Mouse (Mus musculus) myocyte (in vitro differentiated cells): ENCODE measurements at regions not wholly inside any gene's neighbourhood (a gene's known extent, or its start where the extent isn't known, plus 50 kb on each side); places are given as distances from the start of the nearest gene placed in this dataset.

Experiments
- E2F4 ChIP-seq: IDR thresholded peaks from one replicate; pipeline ENCODE4 v1.6.1; 2011; ENCODE audit warnings: mild to moderate bottlenecking, control low read depth, moderate library complexity; ENCODE audit not compliant: insufficient read depth
- MYOD1 ChIP-seq, 3 experiments: IDR thresholded peaks; one replicate each; pipeline ENCODE4 v1.6.1; 2011; ENCODE audit warnings: control low read depth in 2 of 3, low read depth in 2 of 3, mild to moderate bottlenecking in 2 of 3, moderate library complexity in 1 of 3; ENCODE audit not compliant: insufficient read length in 2 of 3, control insufficient read depth in 1 of 3
- MYOG ChIP-seq, 3 experiments: IDR thresholded peaks; one replicate each; pipeline ENCODE4 v1.6.1; 2011; ENCODE audit warnings: control low read depth in 2 of 3, low read depth in 2 of 3, mild to moderate bottlenecking in 2 of 3; ENCODE audit not compliant: insufficient read length in 2 of 3, control insufficient read depth in 1 of 3, insufficient read depth in 1 of 3
- POLR2A ChIP-seq: IDR thresholded peaks from one replicate; pipeline ENCODE4 v1.6.1; 2011; ENCODE audit warnings: low read depth, mild to moderate bottlenecking, control low read depth, moderate library complexity; ENCODE audit not compliant: insufficient read length
- REST ChIP-seq: IDR thresholded peaks from one replicate; pipeline ENCODE4 v1.6.1; 2011; ENCODE audit warnings: mild to moderate bottlenecking, control low read depth, moderate library complexity; ENCODE audit not compliant: insufficient read depth, insufficient read length
- TCF12 ChIP-seq: IDR thresholded peaks from one replicate; pipeline ENCODE4 v1.6.1; 2011; ENCODE audit warnings: mild to moderate bottlenecking, control low read depth; ENCODE audit not compliant: poor library complexity, insufficient read depth, severe bottlenecking

- TF ChIP-seq REST, result no peak
- no peak for TF ChIP-seq TCF12
- no peak for TF ChIP-seq E2F4
- no peak for TF ChIP-seq MYOG (IDR thresholded peaks at IDR 0.05; ENCODE audit: control insufficient read depth in 1 of 3, insufficient read depth in 1 of 3, insufficient read length in 2 of 3, low read depth in 2 of 3)
- no peak for TF ChIP-seq POLR2A
- no peak for TF ChIP-seq MYOD1 (IDR thresholded peaks at IDR 0.05; ENCODE audit: control insufficient read depth in 1 of 3, insufficient read length in 2 of 3, low read depth in 2 of 3)
Observed at GRCm38 (mm10) chr15:49065875-49066274, 4818.8 kb upstream of the Gm7489 start.
